Mouse (Mus musculus): Measurements from ENCODE around the gene Oas3. TPM values are rescaled to one million over a fixed set of nuclear protein-coding genes. Genes with fewer than 3 reads are reported as not detected.
"Not testable (repeated sequence)": the region's sequence is repeated elsewhere in the genome, so short reads cannot be mapped to it uniquely, and the experiment has no call there.

The Oas3 gene
- polyA plus RNA-seq, 1 experiment: 28.1 TPM

- WGBS: 100% methylated on average over 1 of the region's 1 CpGs
- no peaks in the 10 kb centered on the region for H3K36me3 ChIP-seq (ENCODE audit: control insufficient read depth, insufficient read depth, low read length)
Observed at GRCm38 (mm10) chr5:120806458-120806857, 29.0 kb upstream of the Oas3 start.

GRCm38 (mm10) chr5:120803596-120803995 lies 26.1 kb upstream of the Oas3 start:
- DNase-seq: no peak
- no peaks in the 10 kb centered on the region for H3K4me1 ChIP-seq (replicated peaks; ENCODE audit: control insufficient read depth, insufficient read depth, low read length)
- H3K27me3 ChIP-seq (ENCODE audit: control insufficient read depth, insufficient read depth, low read length): no peaks in the 10 kb centered on the region
- H3K4me3 ChIP-seq (ENCODE audit: control insufficient read depth, insufficient read depth, low read length): no peak overlapping the region
- 75% methylated on average over 2 of the region's 2 CpGs for WGBS
- no peak for TF ChIP-seq POLR2A (IDR thresholded peaks at IDR 0.05; ENCODE audit: control insufficient read depth, extremely low read depth, insufficient read depth, low read length, poor library complexity)
- TF ChIP-seq CTCF (IDR thresholded peaks at IDR 0.05; ENCODE audit: borderline replicate concordance, control insufficient read depth, extremely low read depth, insufficient read depth, low read length, poor library complexity): no peak
- no peak overlapping the region for H3K27ac ChIP-seq (ENCODE audit: control insufficient read depth, insufficient read depth, low read length)
- no peaks in the 10 kb centered on the region for H3K36me3 ChIP-seq (ENCODE audit: control insufficient read depth, insufficient read depth, low read length)

More at GRCm38 (mm10) chr5:120806458-120806857, 29.0 kb upstream of the Oas3 start:
- Histone ChIP-seq H3K27me3 (ENCODE audit: control insufficient read depth, insufficient read depth, low read length) (no peaks in the 10 kb centered on the region), H3K27ac (ENCODE audit: control insufficient read depth, insufficient read depth, low read length) (no peak overlapping the region), H3K4me3 (ENCODE audit: control insufficient read depth, insufficient read depth, low read length) (no peak overlapping the region), H3K4me1 (replicated peaks; ENCODE audit: control insufficient read depth, insufficient read depth, low read length) (no peaks in the 10 kb centered on the region)
- peak; percentile 65 for DNase-seq
- 0 out of 2 replicates have a peak, but pooled peaks have one; percentile 40 for TF ChIP-seq CTCF (IDR thresholded peaks at IDR 0.05; ENCODE audit: borderline replicate concordance, control insufficient read depth, extremely low read depth, insufficient read depth, low read length, poor library complexity)
- no peak for TF ChIP-seq POLR2A (IDR thresholded peaks at IDR 0.05; ENCODE audit: control insufficient read depth, extremely low read depth, insufficient read depth, low read length, poor library complexity)

DNA sequence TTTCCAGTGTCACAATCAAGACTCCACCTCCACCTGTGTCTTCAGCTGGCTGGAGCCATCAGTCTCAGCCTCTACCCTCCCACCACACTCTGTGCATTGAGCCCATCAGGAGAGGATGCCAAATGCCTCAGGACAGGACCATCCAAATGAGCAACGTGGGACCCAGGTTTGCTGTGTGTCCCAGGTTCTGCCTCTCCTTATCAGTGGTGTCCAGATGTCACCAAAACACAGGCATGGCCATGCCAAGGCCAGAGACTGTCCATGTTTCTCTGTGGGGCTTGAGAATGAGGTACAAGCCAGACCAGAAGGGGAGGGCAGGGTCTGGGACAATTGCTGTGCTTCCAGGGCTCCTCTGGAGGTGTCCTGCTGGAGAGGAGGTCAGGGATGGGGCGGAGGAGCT lies 21.5 kb upstream of the Oas3 start:
- H3K27ac ChIP-seq (ENCODE audit: control insufficient read depth, insufficient read depth, low read length); H3K36me3 ChIP-seq (ENCODE audit: control insufficient read depth, insufficient read depth, low read length); DNase-seq; H3K4me1 ChIP-seq (replicated peaks; ENCODE audit: control insufficient read depth, insufficient read depth, low read length); H3K27me3 ChIP-seq (ENCODE audit: control insufficient read depth, insufficient read depth, low read length); H3K4me3 ChIP-seq (ENCODE audit: control insufficient read depth, insufficient read depth, low read length): not testable (repeated sequence)
- WGBS: 79% methylated on average over 2 of the region's 2 CpGs

GRCm38 (mm10) chr5:120798147-120798546 lies 20.7 kb upstream of the Oas3 start:
- not testable (repeated sequence) for H3K4me1 ChIP-seq (replicated peaks; ENCODE audit: control insufficient read depth, insufficient read depth, low read length); H3K27ac ChIP-seq (ENCODE audit: control insufficient read depth, insufficient read depth, low read length); H3K27me3 ChIP-seq (ENCODE audit: control insufficient read depth, insufficient read depth, low read length); H3K36me3 ChIP-seq (ENCODE audit: control insufficient read depth, insufficient read depth, low read length); H3K4me3 ChIP-seq (ENCODE audit: control insufficient read depth, insufficient read depth, low read length); DNase-seq
- WGBS: 85% methylated on average over 5 of the region's 5 CpGs

GRCm38 (mm10) chr5:120795480-120796034 lies 18.1 kb upstream of the Oas3 start, which contains the start of gene Oas1e:
Oas1e (minus strand) TSS chr5:120795530.
- 92% methylated on average over 9 of the region's 9 CpGs for WGBS
- not testable (repeated sequence) for DNase-seq

GRCm38 (mm10) chr5:120793043-120793442 lies 15.6 kb upstream of the Oas3 start:
- WGBS: 9% methylated on average over 2 of the region's 2 CpGs
- TF ChIP-seq CTCF (IDR thresholded peaks at IDR 0.05; ENCODE audit: borderline replicate concordance, control insufficient read depth, extremely low read depth, insufficient read depth, low read length, poor library complexity): peak; percentile 67; the same call in 1 of the 2 replicates
- no peak for TF ChIP-seq POLR2A (IDR thresholded peaks at IDR 0.05; ENCODE audit: control insufficient read depth, extremely low read depth, insufficient read depth, low read length, poor library complexity)
- DNase-seq: peak; percentile 47

More at GRCm38 (mm10) chr5:120795480-120796034, 18.1 kb upstream of the Oas3 start, which contains the start of gene Oas1e:
- H3K36me3 ChIP-seq (ENCODE audit: control insufficient read depth, insufficient read depth, low read length); H3K4me3 ChIP-seq (ENCODE audit: control insufficient read depth, insufficient read depth, low read length); H3K27me3 ChIP-seq (ENCODE audit: control insufficient read depth, insufficient read depth, low read length); H3K27ac ChIP-seq (ENCODE audit: control insufficient read depth, insufficient read depth, low read length); H3K4me1 ChIP-seq (replicated peaks; ENCODE audit: control insufficient read depth, insufficient read depth, low read length): not testable (repeated sequence)

DNA sequence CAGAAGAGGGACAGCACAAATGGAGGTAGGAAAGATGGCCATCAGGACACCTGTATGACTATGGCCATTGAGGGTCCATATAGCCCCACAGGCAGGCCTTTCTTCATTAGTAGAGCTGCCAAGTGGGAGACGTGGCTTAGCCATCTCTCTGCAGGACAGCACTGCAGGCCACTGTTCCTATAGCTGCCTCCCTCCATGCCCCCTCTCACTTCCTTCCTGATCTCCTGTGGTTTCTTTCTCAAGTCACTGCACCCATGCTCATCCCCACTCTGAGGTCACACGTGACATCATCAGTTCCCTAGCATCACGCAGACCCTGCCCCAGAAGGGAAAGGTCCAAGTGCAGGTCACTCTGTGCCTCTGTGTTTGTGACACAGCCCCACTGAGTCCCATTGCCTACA lies 9.6 kb upstream of the Oas3 start:
- TF ChIP-seq CTCF (IDR thresholded peaks at IDR 0.05; ENCODE audit: borderline replicate concordance, control insufficient read depth, extremely low read depth, insufficient read depth, low read length, poor library complexity) (no peak), POLR2A (IDR thresholded peaks at IDR 0.05; ENCODE audit: control insufficient read depth, extremely low read depth, insufficient read depth, low read length, poor library complexity) (no peak)
- H3K4me1 ChIP-seq (replicated peaks; ENCODE audit: control insufficient read depth, insufficient read depth, low read length): peaks cover 6% of the 10 kb centered on the region
- no peak for DNase-seq
- no peaks in the 10 kb centered on the region for H3K27me3 ChIP-seq (ENCODE audit: control insufficient read depth, insufficient read depth, low read length)
- H3K4me3 ChIP-seq (ENCODE audit: control insufficient read depth, insufficient read depth, low read length): no peak overlapping the region
- 14% methylated on average over 3 of the region's 3 CpGs for WGBS
- H3K36me3 ChIP-seq (ENCODE audit: control insufficient read depth, insufficient read depth, low read length): no peaks in the 10 kb centered on the region
- H3K27ac ChIP-seq (ENCODE audit: control insufficient read depth, insufficient read depth, low read length): no peak overlapping the region

More at GRCm38 (mm10) chr5:120793043-120793442, 15.6 kb upstream of the Oas3 start:
- Histone ChIP-seq H3K4me1 (replicated peaks; ENCODE audit: control insufficient read depth, insufficient read depth, low read length) (no peaks in the 10 kb centered on the region), H3K36me3 (ENCODE audit: control insufficient read depth, insufficient read depth, low read length) (no peaks in the 10 kb centered on the region), H3K4me3 (ENCODE audit: control insufficient read depth, insufficient read depth, low read length) (no peak overlapping the region), H3K27me3 (ENCODE audit: control insufficient read depth, insufficient read depth, low read length) (no peaks in the 10 kb centered on the region), H3K27ac (ENCODE audit: control insufficient read depth, insufficient read depth, low read length) (no peak overlapping the region)

Measured in thymus, adult 2 months (tissue).